Mouse (Mus musculus): ENCODE measurements around the gene Mapk6.

GRCm38 (mm10) chr9:75407803-75408202 is 2.0 kb downstream of the Mapk6 start:
- TF ChIP-seq CTCF (IDR thresholded peaks at IDR 0.05; ENCODE audit: low read depth, low read length) (no peak), GATA2 (IDR thresholded peaks at IDR 0.05; ENCODE audit: borderline replicate concordance, low read depth, low read length) (no peak), GATA1 (IDR thresholded peaks at IDR 0.05; ENCODE audit: borderline replicate concordance, low read length) (no peak), TAL1 (conservative IDR thresholded peaks at IDR 0.05; ENCODE audit: low read depth, low read length) (no peak)

Measured in G1E (cell line).